Mouse (Mus musculus) retina, postnatal 1 day (tissue): ENCODE measurements at regions not wholly inside any gene's neighbourhood (a gene's known extent, or its start where the extent isn't known, plus 50 kb on each side); places are given as distances from the start of the nearest gene placed in this dataset.

ENCODE experiments used
- DNase-seq: peaks from one replicate; pipeline ENCODE4 v3.0.0-alpha.2; 2012

- DNase-seq = peak; percentile 14
Measured at GRCm38 (mm10) chr15:31673038-31673437, 71.4 kb downstream of the Fam173b start.

GRCm38 (mm10) chr15:31676771-31677191, 75.1 kb downstream of the Fam173b start:
- no peak for DNase-seq

- DNase-seq = no peak
Measured at GRCm38 (mm10) chr15:31693109-31693508, 91.5 kb downstream of the Fam173b start.

- DNase-seq = no peak
Measured at GRCm38 (mm10) chr15:31694877-31695671, 93.4 kb downstream of the Fam173b start.

GRCm38 (mm10) chr15:31703400-31703799, 101.7 kb downstream of the Fam173b start:
- no peak for DNase-seq

- no peak for DNase-seq
Measured at GRCm38 (mm10) chr15:31707416-31707815, 105.8 kb downstream of the Fam173b start.

GRCm38 (mm10) chr15:31721019-31721418, 119.4 kb downstream of the Fam173b start:
- no peak for DNase-seq

- DNase-seq = no peak
Measured at GRCm38 (mm10) chr15:31722429-31722828, 120.8 kb downstream of the Fam173b start.

- no peak for DNase-seq
Measured at GRCm38 (mm10) chr15:31724252-31724651, 122.6 kb downstream of the Fam173b start.

GRCm38 (mm10) chr15:31729133-31729532, 127.5 kb downstream of the Fam173b start:
- DNase-seq = no peak

GRCm38 (mm10) chr15:31741686-31742085, 140.0 kb downstream of the Fam173b start:
- no peak for DNase-seq

GRCm38 (mm10) chr15:31744570-31744969, 142.9 kb downstream of the Fam173b start:
- no peak for DNase-seq

- peak; percentile 10 for DNase-seq
Measured at GRCm38 (mm10) chr15:31752632-31753031, 151.0 kb downstream of the Fam173b start.

GRCm38 (mm10) chr15:31753578-31754281, 152.1 kb downstream of the Fam173b start:
- peak; percentile 80 for DNase-seq

GRCm38 (mm10) chr15:31768959-31769844, 167.6 kb downstream of the Fam173b start:
- DNase-seq = peak; percentile 67

GRCm38 (mm10) chr15:31783081-31783480, 181.4 kb downstream of the Fam173b start:
- no peak for DNase-seq

GRCm38 (mm10) chr15:31785022-31785421, 183.4 kb downstream of the Fam173b start:
- no peak for DNase-seq

- no peak for DNase-seq
Measured at GRCm38 (mm10) chr15:31798863-31799262, 197.2 kb downstream of the Fam173b start.

- no peak for DNase-seq
Measured at GRCm38 (mm10) chr15:31805522-31805921, 203.9 kb downstream of the Fam173b start.

- DNase-seq = no peak
Measured at GRCm38 (mm10) chr15:31815551-31815950, 213.9 kb downstream of the Fam173b start.

GRCm38 (mm10) chr15:31819219-31819618, 217.6 kb downstream of the Fam173b start:
- no peak for DNase-seq

- DNase-seq = no peak
Measured at GRCm38 (mm10) chr15:31827219-31827618, 225.6 kb downstream of the Fam173b start.

GRCm38 (mm10) chr15:31841519-31841918, 239.9 kb downstream of the Fam173b start:
- DNase-seq = no peak
